Mouse (Mus musculus): ENCODE results near the gene Casc3.

Casc3 gene

DNA sequence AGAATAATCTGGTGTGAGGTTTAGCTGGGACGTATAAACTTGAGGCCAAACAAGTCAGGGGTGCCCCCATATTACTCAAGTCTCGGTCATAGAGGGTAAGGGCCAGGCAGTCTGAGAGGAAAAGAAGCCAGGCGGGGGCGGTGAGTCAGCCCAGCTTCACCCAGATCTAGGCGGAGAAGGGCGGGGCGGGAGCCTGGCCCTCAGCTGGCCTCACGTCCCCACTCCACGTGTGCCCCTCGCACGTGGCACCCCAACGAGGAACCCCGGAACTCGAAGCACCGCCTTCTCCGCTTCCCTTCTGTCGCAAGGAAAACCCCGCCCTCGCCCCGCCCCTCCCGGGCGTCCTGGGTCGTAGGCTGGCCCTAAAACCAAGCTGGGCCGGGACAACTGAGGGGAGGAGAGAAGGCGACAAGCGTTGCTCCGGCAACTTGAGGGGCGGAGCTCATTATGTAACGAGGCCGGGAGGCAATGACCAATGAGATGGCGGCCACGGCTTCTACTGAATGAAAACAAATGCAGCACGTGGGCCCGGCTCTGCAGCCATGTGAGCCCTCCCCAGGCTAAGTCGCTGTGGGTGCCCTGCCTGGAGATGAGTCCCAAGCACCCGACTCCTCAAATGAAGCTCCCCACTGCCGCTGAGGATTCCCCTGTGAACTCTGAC lies 30.9 kb upstream of the Casc3 start:
- DNase-seq, result peak; percentile 94 to 95

DNA sequence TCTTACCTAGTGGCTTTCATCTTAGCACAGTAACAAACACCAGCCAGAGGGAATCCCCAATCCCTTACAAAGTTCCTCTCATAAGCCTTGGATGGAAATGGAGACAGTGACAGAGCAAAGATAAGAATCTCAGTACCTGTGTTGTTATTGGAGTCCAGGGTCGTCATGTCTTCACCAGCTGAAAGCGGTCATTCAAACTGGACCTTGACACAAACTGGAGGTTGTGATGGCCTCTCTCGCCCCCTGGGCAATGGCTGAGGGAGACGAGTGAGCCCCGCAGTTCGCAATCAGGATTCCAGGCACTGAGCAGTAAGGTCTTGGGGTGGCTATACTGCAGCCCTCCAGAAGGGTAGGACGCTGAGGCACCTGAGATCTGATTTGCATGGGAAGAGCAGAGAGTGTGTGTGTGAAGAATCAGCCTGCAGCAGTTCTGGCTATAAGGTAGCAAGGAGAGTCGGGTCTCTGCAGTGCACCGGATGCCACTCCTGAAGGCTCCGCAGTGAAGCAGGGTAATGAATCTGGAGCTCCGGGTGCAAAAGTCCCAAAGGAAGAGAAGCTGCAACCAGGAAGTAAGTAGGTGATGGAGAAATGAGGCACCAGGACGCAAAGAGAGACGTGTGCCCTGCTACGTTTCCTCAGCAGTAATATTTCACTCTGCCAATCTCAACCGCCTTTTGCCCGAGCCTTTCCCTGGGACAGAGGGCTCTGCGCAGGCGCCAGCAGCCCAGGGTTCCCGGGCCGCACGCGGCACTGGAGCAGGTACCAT lies 29.9 kb upstream of the Casc3 start, which contains the start of gene Nr1d1:
TSS of gene Nr1d1 (minus strand) at position 752 of the 766 bp plus-strand sequence.
- DNase-seq, result peak; percentile 42 to 45

DNA sequence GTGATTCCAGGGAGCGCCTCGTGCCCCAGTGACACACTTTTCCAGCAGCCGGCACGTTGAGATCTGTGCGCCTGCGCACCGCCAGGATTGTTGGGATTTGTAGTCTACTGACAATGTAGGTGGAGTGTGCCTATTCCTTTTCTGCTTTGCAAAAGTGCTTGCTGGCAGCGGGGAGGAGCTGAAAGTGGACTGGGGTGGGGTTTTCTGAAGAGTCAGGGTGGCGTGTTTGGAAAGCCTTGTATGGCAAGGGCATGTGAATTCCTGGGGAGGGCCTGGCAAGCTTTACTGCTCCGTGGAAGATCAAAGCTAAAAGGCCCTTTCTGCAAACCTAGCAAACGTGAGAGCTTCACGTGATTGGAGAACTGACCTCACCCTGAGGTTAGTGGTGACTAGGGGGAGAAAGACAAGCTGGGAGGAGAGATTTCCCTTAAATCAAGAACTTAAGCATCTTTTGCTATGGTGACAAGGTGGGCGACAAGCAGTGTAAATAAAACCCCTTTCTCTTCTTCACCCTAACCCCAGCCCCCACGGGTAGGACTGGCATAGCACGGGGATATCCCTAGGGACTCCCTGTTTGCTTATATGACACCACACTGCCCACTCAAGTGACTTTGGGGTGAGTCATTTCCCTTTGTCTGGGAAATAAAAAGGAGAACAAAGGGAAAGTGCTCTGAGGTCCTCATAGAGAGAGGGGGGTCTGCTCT lies 29.2 kb upstream of the Casc3 start:
- DNase-seq, result peak; percentile 76

DNA sequence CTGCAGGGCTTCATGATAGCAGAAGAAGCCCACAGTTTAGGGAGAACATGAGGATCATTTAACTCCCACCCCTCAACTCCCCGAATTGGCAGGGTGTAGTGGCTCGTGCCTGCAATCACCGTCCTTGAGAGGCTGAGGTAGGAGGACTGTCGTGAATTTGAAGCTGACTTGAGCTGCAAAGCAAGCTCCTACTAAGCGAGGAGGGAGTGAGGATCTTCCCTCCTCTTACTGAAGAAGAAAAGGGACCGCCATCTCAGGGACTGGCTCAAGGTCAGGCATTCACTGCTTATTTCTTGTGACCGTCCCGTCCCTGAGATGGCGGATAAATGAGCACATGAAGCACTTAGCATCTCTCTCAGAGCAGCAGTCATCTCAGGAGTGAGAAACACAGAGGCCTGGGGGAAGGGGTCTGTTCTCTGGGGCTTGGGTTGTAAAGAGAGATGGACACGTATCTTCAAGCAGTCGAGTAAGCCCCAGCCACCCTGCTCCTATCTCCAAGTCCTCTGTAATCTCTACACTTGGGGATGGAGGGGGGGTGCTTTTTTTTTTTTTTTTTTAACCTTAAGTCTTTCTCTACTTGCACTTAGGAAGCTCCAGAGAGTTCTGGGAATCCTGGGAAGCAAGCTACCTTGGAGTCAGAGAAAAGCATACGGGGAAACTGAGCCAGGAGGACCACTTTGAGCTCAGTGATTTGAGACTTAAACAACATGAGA lies 28.5 kb upstream of the Casc3 start:
- DNase-seq, result no peak

DNA sequence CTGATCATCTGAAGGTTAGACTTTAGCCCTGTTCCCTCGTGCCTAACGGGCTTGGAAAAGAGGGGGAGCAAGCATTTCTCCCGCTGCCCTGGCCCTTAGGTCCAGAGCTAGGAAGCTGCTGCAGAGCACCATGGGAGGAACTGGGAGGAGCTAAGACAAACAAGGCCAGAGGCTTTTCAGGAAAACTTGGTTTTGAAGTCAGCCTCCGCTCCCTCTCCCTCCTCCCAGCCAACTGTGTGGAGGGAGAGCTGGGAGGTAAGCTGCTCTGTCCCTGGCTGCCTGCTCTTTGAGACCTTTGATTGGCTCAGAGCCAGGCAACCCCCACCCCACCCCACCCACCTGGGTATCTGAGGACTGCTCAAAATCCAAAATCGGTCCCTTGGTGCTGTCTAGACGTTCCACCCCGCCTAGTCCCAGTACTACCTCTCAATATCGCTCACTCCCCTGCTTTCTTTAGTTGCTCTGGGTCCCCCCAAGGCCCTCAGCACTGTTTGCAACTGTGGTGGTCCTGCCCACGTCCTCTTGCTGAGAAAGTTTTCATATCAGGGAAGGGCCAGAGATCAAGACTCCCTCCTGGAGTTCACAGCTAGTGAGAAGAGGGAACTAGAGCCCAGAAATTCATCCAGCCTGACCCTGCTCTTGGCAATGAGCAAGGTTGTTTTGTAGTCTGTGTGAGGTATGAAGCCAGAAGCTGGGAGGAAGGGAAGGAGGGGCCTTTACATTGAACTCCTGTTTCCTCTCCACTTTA lies 27.7 kb upstream of the Casc3 start:
- no peak for DNase-seq

DNA sequence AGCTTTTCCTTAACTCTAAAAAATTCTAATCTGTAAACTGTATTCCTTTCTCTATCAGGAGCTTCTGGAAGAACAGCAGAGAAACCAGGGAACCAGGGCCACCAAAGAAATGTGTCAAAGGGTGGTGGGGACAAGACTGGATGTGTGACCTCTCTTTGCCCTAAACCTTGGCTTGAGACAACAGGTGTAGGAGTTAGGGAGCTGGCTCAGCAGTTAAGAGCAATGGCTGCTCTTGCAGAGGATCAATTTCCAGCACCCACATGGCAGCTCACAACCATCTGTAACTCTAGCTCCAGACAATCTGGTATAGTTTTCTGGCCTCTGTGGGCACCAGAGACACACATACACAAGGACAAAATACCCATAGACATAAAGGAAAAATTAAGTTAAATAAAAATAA lies 26.8 kb upstream of the Casc3 start:
- DNase-seq, result no peak

DNA sequence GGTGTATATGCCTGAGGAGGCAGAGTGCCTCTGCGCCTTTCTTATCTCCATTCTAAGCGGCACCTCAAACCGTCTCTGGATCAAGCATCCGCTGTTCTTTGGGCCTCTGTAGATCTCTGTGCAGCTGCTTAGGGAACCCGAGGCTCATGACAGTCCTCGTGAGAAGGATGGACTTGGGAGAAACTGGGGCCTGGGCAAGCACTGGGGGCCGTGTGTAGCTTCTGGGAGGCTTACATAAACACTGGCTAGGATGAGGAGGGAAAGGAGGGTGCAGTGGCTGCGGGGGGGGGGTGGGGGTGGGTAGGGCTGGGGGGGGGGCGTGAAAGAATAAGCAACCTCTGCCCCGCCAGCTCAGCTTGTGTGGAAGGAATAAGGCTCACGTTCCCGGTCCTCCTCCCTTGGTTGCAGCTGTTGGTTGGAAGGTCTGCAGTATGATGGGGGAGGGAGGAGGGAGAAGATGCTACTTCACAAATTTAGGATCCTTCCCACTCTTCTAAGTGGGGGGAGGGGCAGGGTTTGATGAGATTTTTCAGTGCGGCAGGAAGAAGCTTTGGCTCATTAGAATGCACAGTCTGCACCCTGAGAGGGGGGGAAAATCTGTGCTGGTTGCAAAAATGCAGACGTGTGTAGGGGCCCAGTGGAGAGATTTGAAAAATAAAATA lies 22.7 kb upstream of the Casc3 start:
- no peak for DNase-seq

DNA sequence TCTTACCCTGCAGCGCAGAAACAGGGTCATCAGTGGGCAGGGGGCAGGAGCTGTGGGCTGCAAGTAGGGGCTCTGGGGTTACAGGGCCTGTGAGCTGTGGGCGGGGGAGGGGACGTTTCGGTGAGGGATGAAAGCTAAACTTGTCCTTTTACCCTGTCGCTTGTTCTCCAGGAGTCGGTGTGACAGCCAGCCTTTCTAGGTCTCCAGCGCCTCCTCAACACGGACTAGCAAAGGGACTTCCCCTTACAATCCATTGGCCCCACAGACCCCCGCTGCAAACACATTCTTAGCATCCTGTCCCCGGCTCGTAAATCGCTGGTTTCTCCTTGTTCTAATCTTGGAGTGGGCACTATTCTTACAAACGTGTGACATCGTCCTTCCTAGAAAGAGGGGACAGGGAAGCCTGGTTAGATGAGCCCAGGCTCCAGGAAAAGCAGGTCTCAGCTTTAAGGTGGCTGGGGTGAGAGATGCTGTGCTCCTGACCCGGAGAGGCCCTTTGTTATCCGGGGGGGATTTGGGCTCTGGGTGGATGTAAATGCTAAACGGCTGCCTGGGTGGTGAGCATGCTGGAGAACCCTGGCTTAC lies 22.0 kb upstream of the Casc3 start:
- DNase-seq, result no peak

DNA sequence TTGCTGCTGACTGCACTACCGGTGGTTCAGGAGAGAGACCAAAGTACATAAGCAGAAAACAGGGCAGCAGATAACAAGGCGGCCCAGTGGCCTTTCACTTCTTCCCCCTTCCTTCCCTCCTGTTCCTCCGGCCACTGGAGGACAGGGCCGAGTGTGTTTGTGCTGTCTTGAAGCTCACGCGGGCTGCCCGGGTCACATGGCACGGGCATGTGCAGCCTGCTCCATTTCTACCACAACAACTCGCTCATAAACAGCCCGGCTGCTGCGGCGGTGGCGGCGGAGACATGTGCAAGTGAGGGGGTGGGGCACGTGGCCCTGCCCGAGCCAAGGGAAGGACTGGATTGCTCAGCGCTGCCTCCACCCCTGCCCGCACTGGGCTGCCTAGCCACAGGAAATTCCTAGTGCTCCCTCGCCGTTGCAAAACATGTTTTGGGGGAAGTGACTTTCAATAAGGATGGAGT lies 21.4 kb upstream of the Casc3 start:
- peak; percentile 75 to 76 for DNase-seq

DNA sequence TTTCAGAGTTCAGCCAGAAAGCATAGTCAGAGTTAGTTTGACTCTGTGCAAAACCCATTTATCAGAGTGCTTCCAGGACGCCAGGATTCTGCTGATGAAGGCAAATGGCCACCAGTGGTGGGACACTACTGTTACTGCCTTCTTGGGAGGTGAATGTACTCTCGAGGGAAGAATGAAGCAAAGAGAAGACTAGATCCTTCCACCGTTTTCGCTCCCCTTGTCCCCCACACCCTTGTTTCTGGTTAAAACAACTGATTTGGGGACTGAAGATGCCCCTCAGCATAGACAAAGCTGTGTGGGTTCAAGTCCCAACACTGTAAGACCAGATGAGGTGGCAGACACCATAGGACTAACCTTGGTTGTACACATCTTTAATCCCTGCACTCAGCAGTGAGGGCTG lies 20.6 kb upstream of the Casc3 start:
- DNase-seq, result no peak

DNA sequence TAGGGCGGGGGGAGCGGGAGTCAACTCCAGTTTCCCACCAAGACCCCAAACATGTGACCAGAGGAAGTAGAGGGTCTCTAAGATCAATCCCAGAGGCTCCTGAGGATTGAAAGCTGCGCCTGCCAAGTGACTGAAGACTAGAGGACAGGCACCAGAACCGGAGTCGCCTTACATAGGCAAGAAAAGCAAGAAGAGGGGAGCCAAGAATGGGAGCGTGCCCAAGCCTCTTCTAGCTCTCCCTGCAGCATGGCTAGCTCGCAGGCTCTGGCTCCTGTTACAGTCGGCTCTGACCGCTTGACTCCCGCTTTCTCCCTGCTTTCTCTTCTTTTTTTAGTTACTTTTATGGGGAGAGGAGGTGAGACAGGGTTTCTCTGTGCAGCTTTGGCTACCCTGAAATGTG lies 19.5 kb upstream of the Casc3 start:
- no peak for DNase-seq

DNA sequence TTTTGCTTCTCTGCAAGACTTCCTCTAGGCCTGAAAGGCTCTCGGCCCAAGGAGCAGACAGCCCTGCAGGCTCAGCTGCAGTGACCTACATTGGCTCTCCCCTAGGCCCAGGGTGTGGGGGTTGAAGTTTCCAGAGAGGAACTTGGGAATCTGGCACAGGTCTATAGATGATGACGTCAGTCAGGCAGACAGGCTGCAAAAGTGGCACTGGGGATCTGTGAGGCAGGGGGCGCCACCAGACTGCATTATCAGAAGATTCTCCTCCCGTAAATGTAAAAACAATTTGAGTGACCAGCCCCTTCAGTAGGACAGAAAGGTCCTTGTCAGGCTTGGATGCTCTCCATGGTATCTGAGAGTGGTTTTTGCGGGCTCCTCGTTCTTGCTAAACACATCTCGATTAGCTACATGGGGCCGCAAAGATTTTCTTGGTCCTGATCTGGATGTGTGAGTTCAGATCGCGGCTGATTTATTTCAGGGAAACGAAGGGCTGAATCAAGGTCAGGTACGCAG lies 18.9 kb upstream of the Casc3 start:
- peak; percentile 67 to 73 for DNase-seq

DNA sequence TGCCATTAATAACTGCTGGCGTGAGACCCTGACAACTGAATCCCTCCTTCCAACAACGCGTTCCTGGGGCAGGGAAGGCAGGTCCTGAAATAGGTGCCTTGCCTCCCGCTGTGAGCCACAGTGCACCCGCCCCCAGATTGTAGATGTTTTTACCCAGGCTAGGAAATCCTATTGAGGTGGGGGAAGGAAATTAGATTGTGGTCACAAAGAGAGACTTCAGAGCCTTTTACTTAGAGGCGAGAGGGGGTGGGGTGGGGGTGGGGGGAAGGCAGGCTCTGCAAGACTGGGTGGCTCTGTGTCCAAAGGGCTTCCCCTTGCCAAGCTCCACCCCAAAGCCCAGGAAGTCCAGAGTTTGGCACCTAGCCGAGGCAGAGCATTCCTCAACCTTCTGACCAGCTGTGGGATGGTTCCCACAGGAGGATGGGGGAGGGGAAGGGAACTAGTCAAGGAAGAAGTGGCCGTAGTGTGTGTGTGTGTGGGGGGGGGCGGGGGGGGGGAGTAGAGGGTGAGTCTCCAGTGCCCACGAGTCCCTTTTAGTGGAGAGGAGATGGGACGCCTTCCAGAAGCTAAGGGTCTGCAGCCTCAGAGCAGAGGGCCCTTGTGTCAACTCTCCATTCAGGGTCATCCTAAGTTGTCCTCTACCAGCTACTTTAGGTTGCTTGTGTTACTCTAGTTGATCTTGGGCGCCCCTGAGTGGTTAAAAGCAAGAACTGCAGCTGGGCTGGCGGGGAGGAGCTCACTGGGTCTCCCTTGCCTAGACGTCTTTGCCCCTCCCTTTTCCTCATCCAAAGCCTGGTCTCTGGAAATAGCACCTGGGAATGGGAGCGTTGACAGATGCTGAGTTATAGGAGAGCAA lies 18.1 kb upstream of the Casc3 start:
- DNase-seq, result peak; percentile 93 to 95

DNA sequence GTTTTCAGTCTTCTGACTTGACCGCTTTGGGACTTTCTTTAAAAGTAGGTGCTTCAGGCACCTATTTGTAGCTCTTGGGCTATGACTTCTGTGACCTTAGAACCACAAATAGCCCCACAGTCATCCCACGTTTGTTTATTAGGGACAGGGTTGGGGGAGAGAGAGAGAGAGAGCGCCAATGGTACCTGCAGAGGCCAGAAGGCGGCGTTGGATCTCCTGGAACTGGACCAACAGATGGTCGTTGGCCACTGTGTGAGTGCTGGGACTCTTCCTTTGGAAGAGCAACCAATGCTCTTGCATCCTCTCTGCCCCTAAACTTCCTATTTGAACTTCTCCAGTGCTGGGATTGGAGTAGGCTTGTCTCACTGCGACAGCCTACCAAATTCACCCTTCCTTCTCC lies 17.5 kb upstream of the Casc3 start:
- DNase-seq, result no peak

DNA sequence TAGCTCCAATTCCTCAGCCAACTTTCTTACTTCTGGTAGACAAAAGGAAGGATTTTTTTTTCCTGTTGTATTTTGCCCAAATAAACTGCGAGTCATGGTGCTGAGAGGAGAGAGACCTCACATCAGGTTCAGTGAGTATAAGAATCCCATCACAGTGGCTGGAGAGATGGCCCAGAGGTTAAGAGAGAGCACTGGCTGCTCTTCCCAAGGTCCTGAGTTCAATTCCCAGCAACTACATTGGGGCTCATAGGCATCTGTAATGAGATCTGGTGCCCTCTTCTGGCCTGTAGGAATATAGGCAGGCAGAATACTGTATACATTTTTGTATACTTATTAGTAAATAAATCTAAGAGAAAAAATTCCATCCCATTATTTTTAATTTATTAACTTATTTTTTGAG lies 17.0 kb upstream of the Casc3 start:
- peak in 1 of 2 experiments; percentile 37 for DNase-seq

DNA sequence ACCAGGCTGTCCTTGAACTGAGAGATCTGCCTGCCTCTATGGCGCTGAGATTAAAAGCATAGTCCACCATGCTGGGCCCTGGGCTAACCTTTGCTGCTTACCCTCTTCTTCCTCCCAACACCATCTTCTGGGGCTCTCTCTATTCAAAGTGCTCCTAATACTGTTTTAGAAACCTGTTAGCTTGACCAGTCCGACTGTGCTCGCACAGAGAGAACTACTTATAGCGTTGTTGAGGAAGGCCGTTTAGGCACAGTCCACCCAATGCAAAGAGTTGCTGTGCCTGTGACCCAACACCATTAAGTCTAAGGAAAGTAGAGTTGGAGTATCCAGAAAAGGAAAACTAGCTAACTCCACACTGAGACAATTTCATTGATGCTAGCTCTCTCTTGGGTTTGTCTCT lies 16.6 kb upstream of the Casc3 start:
- no peak for DNase-seq

DNA sequence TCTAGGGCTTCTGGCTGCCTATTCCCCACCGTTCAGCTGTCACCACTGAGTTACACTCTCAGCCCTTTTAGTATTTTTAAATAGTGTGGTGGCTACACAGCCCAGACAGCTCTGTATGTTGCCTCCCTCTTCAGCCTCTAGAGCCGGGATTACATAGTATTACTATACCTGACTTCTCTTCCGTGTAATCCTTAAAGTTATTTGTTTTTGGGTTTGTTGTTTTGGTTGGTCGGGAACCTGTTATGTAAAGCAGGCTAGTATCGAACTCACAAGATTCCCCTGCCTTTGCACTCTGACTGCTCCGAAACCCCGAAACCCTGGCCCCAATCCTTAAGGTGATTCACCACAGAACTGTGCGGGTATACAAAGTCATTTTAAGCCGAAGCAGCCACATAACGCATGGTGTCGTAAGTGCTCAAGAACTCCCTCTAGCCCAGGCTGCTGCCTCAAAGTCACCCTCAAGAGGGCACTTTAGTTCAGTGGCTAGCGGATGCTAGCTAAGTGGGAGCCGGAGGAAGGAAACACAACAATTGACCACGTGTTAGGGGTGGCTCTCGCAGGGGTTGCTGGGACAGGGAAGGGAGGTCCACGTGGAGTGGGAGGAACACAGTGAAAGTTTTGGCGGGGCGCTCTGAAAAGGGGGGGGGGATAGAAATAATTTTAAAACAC lies 16.0 kb upstream of the Casc3 start:
- peak; percentile 83 to 87 for DNase-seq

DNA sequence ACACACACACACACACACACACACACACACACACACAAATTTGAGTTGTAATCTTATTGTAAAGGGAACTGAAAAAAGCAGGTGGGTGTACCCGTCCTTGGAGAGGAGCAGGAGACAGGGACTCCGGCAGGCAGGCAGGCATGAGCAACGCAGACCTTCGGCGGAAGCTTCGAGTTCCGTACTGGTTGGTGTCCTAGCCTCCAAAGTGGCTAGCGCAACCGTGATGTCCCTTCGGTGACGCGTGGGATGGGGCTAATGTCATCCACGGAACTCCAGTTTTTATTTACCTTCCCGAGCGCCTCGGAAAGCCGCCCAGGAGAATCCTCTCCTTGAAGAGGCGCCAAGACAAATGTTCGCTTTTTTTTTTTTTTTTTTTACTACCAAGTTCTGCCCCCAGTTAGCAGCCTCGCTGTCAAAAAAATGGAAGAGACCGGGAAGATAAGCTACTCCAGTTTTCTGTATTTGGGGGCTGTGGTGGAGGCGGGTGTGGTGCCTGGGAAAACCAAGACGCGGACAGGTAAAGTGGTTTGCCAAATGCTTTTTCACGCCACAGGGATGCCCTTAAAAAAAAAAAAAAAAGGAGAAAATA lies 15.4 kb upstream of the Casc3 start:
- DNase-seq, result no peak

DNA sequence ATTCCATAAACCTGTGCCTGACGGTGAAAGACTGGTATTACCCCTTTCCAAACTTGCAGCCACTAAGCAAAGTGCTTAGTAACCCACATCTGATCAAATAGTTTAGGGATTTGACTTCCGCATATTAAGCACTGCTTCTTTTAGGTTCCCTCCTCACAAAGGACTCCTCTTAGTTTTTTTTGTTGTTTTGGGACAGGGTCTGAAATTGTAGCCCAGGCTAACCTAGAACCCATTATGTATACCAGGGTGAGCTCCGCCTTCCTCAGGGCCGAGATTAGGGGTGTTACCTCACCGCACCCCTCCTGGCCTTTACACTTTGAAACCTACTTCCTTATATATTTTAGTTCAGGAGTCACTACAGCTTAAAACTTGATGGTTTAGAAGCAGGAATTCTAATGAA lies 14.9 kb upstream of the Casc3 start:
- no peak for DNase-seq
